Mouse (Mus musculus): ENCODE results near the gene Dtx3. TPM values are rescaled to one million over a fixed set of nuclear protein-coding genes. Genes with fewer than 3 reads are reported as not detected.
"Not testable (repeated sequence)": the region's sequence is repeated elsewhere in the genome, so short reads cannot be mapped to it uniquely, and the experiment has no call there.

Gene Dtx3
- polyA plus RNA-seq, 1 experiment from 2014 or later, result 82.6 TPM

DNA sequence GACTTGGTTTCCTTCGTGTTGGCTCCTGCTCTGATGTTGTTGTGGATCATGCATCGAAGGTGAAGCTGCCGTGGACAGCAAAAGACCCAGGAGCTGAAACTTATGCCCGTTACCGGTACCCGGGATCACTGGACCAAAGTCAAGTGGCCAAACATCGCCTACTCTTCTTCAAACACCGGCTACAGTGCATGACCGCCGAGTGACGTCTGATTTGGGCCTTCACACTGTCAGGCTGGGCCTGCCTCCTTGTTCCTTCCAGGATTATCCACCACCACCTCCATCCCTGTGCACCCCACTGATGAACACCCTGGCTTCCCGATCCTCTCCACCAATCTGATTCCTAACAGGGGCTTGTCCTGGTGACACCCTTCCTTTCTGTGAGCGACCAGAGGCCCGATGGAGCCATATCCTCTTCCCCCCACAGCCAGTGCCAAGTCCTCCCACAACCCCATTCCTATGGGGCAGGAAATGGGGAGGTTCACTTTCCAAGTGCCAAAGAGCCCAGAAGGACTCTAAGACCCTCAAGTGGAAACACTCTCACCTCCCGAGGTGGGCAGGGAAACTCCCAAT is 23.8 kb downstream of the Dtx3 start:
- no peaks in the 10 kb centered on the region for H3K9me3 ChIP-seq
- ATAC-seq (ENCODE audit: borderline replicate concordance, extremely low read depth, low FRiP score, low TSS enrichment), result no peak
- H3K27me3 ChIP-seq, result peaks cover 74% of the 10 kb centered on the region
- H3K4me2 ChIP-seq, result no peak overlapping the region
- 80% methylated on average over 15 of the region's 15 CpGs for WGBS
- no peaks in the 10 kb centered on the region for H3K36me3 ChIP-seq
- H3K9ac ChIP-seq, result no peak overlapping the region
- H3K27ac ChIP-seq, result no peak overlapping the region
- no peak overlapping the region for H3K4me3 ChIP-seq
- H3K4me1 ChIP-seq, result peaks cover 22% of the 10 kb centered on the region

DNA sequence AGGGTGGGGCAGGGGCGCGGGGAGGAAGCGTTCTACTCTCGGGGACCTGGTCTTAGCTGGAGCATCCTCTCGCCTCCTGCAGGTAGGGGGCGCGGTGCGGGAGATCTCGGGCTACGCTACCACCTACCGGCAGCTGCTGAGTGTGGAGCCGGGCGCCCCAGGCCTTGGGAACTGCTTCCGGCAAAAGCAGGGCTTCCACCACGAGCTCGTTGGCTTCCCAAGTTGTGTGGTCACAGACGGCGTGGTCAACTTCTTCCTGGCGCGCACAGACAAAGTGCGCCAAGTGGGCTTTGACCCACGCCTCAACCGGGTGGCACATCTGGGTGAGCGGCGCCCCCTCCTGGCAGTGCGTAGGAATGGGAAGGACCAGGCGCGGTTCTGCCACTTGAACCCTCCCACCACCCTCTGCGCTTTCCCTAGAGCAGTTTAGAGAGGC is 24.7 kb downstream of the Dtx3 start:
- Histone ChIP-seq H3K4me2 (peak overlapping the region; percentile 75), H3K36me3 (no peaks in the 10 kb centered on the region), H3K4me3 (peak overlapping the region; percentile 41), H3K4me1 (peaks cover 29% of the 10 kb centered on the region), H3K9me3 (no peaks in the 10 kb centered on the region), H3K9ac (peak overlapping the region; percentile 32), H3K27ac (no peak overlapping the region), H3K27me3 (peaks cover 74% of the 10 kb centered on the region)
- WGBS, result under 1% methylated on average over 29 of the region's 29 CpGs
- peak; percentile 68 for ATAC-seq (ENCODE audit: borderline replicate concordance, extremely low read depth, low FRiP score, low TSS enrichment)

DNA sequence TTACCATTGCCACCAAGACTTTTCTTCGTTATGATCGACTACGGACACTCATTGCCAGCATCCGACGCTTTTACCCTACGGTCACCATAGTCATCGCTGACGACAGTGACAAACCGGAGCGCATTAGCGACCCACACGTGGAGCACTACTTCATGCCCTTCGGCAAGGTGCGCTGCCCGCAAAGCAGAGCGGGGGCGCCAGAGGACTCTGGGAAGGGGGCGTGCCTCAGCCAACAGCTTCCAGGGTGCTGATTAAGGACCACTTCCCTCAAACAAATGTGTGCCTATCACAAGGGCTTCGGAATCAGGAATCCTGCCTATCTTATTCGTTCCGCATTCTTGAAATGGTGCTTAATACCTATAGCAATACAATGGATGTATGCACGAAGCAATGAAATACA is 25.5 kb downstream of the Dtx3 start:
- no peak for ATAC-seq (ENCODE audit: borderline replicate concordance, extremely low read depth, low FRiP score, low TSS enrichment)
- Histone ChIP-seq H3K4me1 (peaks cover 38% of the 10 kb centered on the region), H3K9ac (no peak overlapping the region), H3K4me2 (peak overlapping the region; percentile 75), H3K27ac (no peak overlapping the region), H3K9me3 (no peaks in the 10 kb centered on the region), H3K36me3 (no peaks in the 10 kb centered on the region), H3K27me3 (peaks cover 77% of the 10 kb centered on the region), H3K4me3 (peak overlapping the region; percentile 41; the same call in 1 of the 2 replicates)
- WGBS, result 3% methylated on average over 22 of the region's 22 CpGs

DNA sequence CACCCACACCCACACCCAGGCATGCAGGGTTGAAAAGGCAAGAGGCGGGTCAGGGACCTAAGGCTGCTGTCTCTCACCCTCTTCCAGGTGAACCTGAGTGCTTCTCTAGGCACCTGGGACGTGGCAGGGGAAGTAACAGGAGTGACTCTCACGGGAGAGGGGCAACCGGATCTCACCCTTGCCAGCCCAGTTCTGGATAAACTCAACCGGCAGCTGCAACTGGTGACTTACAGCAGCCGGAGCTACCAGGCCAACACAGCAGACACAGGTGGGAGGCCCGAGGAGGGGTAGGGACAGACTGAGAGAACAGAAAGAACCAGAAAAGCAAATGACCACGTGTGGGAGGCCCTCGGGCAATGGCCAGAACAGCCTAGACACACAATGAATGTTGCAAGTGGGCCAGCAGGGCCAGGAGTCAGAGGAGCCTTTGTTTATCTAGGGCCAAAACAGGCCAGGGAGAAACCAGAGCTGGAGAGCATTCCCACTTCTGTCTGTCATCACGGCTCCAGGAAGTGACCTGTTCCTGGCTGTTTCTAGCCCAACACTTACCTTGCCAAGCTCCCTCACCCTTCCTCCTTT is 27.8 kb downstream of the Dtx3 start:
- peaks cover 43% of the 10 kb centered on the region for H3K4me1 ChIP-seq
- H3K9me3 ChIP-seq, result no peaks in the 10 kb centered on the region
- 30% methylated on average over 10 of the region's 10 CpGs for WGBS
- no peak overlapping the region for H3K27ac ChIP-seq
- no peak for ATAC-seq (ENCODE audit: borderline replicate concordance, extremely low read depth, low FRiP score, low TSS enrichment)
- no peak overlapping the region for H3K9ac ChIP-seq
- H3K36me3 ChIP-seq, result no peaks in the 10 kb centered on the region
- peaks cover 94% of the 10 kb centered on the region for H3K27me3 ChIP-seq
- H3K4me3 ChIP-seq, result no peak overlapping the region
- H3K4me2 ChIP-seq, result no peak overlapping the region

DNA sequence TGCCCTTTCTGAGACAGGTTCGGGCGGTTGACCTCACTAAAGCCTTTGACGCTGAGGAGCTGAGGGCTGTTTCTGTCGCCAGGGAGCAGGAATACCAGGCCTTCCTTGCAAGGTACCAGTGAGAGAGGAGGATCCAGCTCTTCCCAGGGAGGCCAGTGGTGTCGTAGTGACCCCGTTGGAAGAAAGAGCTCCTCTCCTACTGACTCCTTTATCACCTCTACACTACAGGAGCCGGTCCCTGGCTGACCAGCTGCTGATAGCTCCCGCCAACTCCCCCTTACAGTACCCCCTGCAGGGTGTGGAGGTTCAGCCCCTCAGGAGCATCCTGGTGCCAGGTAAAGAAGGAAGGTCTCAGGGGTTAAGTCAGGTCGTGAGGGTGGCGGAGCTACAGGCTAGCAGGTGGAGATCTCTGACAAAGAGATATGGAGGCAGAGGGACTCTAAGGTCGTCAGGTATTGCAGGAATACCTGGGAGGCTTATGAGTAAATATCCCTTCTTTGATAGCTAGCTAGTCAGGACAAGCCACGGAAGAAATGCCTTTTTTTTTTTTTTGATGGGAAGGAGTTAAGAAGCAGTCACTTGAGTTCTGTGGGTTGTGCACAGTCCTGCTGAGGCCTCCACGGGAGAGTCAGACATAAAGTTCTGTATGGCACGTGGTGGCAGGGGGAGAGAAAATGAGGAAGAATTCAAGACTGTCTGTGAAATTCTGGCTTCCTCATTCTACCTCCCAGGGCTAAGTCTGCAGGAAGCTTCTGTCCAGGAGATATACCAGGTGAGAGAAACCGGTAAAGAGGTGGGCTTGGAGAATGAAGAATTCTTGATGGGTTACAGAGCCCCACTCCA is 28.5 kb downstream of the Dtx3 start:
- H3K4me3 ChIP-seq, result peak overlapping the region; percentile 51
- H3K4me2 ChIP-seq, result peak overlapping the region; percentile 100

DNA sequence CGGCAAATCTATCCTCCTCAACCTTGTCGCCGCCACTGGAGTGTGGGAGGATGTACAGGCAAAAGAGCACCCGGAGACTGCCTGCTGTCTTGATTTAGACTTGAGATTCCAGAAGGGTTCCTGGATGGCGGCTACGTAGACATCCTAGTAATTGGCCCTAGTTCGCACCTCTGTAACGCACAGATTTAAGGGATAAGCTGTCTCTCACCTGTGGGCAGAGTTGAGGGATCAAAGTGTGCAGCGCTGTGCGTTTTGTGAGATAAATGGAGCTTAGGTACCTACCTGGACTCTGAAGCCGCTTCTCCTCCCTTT is 29.2 kb downstream of the Dtx3 start:
- H3K36me3 ChIP-seq, result no peaks in the 10 kb centered on the region
- peak overlapping the region; percentile 100 for H3K4me2 ChIP-seq
- ATAC-seq (ENCODE audit: borderline replicate concordance, extremely low read depth, low FRiP score, low TSS enrichment), result no peak
- peak overlapping the region; percentile 45; the same call in 1 of the 2 replicates for H3K9ac ChIP-seq
- H3K9me3 ChIP-seq, result no peaks in the 10 kb centered on the region
- 5% methylated on average over 11 of the region's 11 CpGs for WGBS
- H3K27ac ChIP-seq, result no peak overlapping the region
- peaks cover 43% of the 10 kb centered on the region for H3K4me1 ChIP-seq
- peaks cover 83% of the 10 kb centered on the region for H3K27me3 ChIP-seq
- H3K4me3 ChIP-seq, result peak overlapping the region; percentile 51

More for the DNA sequence above, 28.5 kb downstream of the Dtx3 start:
- WGBS, result 25% methylated on average over 15 of the region's 15 CpGs
- Histone ChIP-seq H3K27me3 (peaks cover 89% of the 10 kb centered on the region), H3K36me3 (no peaks in the 10 kb centered on the region), H3K4me1 (peaks cover 43% of the 10 kb centered on the region), H3K9ac (no peak overlapping the region), H3K9me3 (no peaks in the 10 kb centered on the region), H3K27ac (no peak overlapping the region)
- ATAC-seq (ENCODE audit: borderline replicate concordance, extremely low read depth, low FRiP score, low TSS enrichment), result no peak

DNA sequence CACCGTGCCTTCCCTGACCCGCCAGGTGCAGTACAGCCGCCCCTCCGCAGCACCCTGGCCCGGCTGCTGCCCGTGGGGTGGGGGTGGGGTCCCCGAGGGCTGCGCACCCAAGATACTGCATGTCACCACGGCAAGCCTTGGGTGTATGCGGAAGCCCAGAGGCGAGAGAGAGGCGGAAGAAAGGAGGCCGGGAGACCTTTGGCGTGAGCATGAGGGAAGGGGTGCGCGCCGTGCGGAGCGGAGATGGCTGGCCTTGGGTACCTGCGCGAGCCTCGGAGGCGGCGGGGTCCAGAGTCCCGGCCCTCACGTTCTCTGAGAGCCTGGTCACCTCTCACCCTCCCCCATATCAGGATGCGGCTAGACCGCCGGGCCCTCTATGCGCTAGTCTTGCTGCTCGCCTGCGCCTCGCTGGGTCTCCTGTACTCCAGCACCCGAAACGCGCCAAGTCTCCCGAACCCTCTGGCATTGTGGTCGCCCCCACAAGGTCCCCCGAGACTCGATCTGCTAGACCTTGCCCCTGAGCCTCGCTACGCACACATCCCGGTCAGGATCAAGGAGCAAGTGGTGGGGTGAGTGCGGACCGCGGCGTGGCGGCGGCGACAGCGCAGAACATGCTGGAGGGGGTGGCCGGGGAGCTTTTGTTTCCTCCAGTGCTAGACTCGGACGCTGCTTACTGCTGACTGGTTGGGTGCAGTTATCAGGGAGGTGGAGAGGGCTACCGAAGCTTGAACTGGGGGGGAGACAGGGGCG is 29.7 kb downstream of the Dtx3 start:
- H3K4me2 ChIP-seq, result peak overlapping the region; percentile 100
- H3K9me3 ChIP-seq, result no peaks in the 10 kb centered on the region
- peaks cover 39% of the 10 kb centered on the region for H3K4me1 ChIP-seq
- peaks cover 78% of the 10 kb centered on the region for H3K27me3 ChIP-seq
- no peak overlapping the region for H3K27ac ChIP-seq
- no peaks in the 10 kb centered on the region for H3K36me3 ChIP-seq
- WGBS, result under 1% methylated on average over 53 of the region's 56 CpGs
- ATAC-seq (ENCODE audit: borderline replicate concordance, extremely low read depth, low FRiP score, low TSS enrichment), result peak; percentile 35; the same call in 1 of the 2 replicates
- peak overlapping the region; percentile 51 for H3K4me3 ChIP-seq
- H3K9ac ChIP-seq, result peak overlapping the region; percentile 45

DNA sequence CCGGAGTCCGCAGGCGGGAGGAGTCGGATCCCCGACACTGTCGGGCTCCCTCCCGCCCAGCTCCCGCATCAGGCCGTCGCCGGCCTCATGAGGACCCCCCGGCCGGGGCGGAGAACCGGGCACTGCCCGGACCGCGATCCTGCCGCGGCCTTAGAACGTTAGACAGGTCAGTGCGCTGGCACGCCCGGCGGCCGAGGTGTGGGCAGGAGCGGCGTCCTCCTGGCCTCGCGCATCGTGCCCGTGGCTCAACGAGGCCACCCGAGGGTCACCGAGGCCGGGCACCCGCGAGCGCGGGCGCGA is 30.2 kb downstream of the Dtx3 start:
- Histone ChIP-seq H3K36me3 (no peaks in the 10 kb centered on the region), H3K27ac (no peak overlapping the region), H3K27me3 (peaks cover 72% of the 10 kb centered on the region), H3K4me3 (peak overlapping the region; percentile 51), H3K4me1 (peaks cover 33% of the 10 kb centered on the region), H3K9me3 (no peaks in the 10 kb centered on the region), H3K9ac (peak overlapping the region; percentile 45), H3K4me2 (peak overlapping the region; percentile 100)
- WGBS, result under 1% methylated on average over 42 of the region's 42 CpGs
- ATAC-seq (ENCODE audit: borderline replicate concordance, extremely low read depth, low FRiP score, low TSS enrichment), result no peak; the same call in 1 of the 2 replicates

DNA sequence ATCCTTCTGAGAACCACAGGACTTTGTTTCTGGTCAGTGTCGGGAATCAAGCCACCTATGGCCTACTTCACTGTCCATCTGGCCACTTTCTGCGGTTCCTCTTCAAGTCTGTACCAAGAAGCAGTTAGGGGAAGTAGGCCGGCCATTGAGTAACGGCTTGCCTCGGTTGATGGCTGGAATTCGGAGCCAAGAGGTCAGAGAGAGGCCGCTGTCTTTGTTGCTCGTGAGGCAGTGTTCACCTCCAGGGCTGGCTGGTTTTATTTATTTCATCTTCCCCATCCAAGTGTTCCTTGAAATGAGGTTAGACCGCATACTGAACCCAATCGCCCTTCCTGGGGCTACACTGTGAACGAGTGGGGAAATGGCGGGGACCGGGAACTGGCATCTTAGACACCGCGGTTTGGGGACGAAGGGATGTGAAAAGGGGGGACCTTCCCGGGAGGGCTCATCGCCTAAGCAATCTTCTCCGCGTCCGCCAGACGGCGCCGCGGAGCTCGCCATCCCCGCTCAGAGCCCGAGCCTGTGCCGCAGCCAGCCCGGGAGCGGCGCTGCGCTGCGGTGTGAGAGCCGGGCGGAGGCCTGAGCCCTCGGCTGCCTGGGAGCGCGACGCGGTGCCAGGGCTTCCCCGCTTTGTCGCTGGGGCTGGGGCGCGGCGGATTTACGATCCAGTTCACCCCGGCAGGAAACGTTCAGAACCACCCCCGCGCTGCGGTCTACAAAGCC is 30.7 kb downstream of the Dtx3 start, which contains the start of gene B4galnt1:
B4galnt1 (plus strand) TSS at position 595 of the 723 bp plus-strand sequence.
- no peaks in the 10 kb centered on the region for H3K9me3 ChIP-seq
- H3K36me3 ChIP-seq, result no peaks in the 10 kb centered on the region
- peak; percentile 84 for ATAC-seq (ENCODE audit: borderline replicate concordance, extremely low read depth, low FRiP score, low TSS enrichment)
- no peak within 1 kb of the TSS for H3K27ac ChIP-seq
- peak within 1 kb of the TSS; percentile 51 for H3K4me3 ChIP-seq
- 2% methylated on average over 51 of the region's 52 CpGs for WGBS
- peak within 1 kb of the TSS; percentile 100 for H3K4me2 ChIP-seq
- H3K9ac ChIP-seq, result peak within 1 kb of the TSS; percentile 45
- peaks cover 28% of the 10 kb centered on the region for H3K4me1 ChIP-seq
- H3K27me3 ChIP-seq, result peaks cover 67% of the 10 kb centered on the region

DNA sequence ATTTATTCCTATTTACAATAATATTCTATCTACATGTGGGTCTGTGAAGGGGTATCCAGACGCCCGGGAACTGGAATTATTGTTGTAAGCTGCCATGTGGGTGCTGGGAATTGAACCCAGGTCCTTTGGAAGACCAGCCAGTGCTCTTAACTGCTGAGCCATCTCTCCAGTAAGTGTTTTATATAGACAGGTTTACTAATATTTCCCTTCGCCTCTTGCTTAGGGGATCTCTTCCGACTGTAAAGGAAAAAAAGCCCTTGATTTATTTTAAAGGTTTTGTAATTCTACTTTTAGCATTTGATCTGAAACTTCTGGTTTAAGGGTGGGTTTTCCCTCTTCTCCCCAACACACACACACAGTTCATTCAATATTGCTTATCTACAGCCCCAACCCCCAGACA is 31.3 kb downstream of the Dtx3 start:
- Histone ChIP-seq H3K27ac (no peak overlapping the region), H3K36me3 (no peaks in the 10 kb centered on the region), H3K4me1 (peaks cover 28% of the 10 kb centered on the region), H3K27me3 (peaks cover 61% of the 10 kb centered on the region), H3K4me2 (no peak overlapping the region), H3K9me3 (no peaks in the 10 kb centered on the region), H3K4me3 (no peak overlapping the region), H3K9ac (no peak overlapping the region)
- no peak for ATAC-seq (ENCODE audit: borderline replicate concordance, extremely low read depth, low FRiP score, low TSS enrichment)
- 94% methylated on average over 4 of the region's 4 CpGs for WGBS

DNA sequence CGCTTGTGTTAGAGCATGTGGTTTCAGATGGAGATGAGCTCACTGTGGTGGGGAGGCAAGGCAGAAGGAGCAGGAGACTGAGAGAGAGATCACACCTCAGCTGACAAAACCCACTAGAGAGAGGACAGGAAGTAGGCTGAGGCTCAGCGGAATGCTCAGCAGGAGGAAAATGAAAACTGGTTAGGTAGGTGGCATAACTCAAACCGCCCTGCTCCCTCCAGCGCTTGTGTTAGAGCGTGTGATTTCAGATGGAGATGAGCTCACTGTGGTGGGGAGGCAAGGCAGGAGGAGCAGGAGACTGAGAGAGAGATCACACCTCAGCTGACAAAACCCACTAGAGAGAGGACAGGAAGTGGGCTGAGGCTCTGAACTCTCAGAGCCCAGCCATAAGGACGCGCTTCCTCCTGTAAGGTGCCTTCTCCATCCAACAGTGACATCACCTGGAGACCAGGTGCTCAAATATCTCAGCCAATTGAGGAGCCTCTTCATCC is 32.7 kb downstream of the Dtx3 start:
- H3K9me3 ChIP-seq; H3K4me3 ChIP-seq; H3K27ac ChIP-seq; H3K36me3 ChIP-seq; H3K4me2 ChIP-seq; ATAC-seq (ENCODE audit: borderline replicate concordance, extremely low read depth, low FRiP score, low TSS enrichment); H3K9ac ChIP-seq: not testable (repeated sequence)
- peaks cover 26% of the 10 kb centered on the region for H3K4me1 ChIP-seq
- H3K27me3 ChIP-seq, result peaks cover 48% of the 10 kb centered on the region
- 28% methylated on average over 7 of the region's 7 CpGs for WGBS
